Mouse (Mus musculus): Measurements from ENCODE around the gene Nid2.

Gene Nid2

GRCm38 (mm10) chr14:19751025-19751771 lies at the start of gene Nid2:
Nid2 (plus strand) TSS chr14:19751265.
- DNase-seq (ENCODE audit: low read depth): peak; percentile 17

- DNase-seq (ENCODE audit: low read depth): no peak
Observed at GRCm38 (mm10) chr14:19701546-19701945, 49.5 kb upstream of the Nid2 start.

GRCm38 (mm10) chr14:19705649-19706048 lies 45.4 kb upstream of the Nid2 start:
- peak; percentile 73 for DNase-seq (ENCODE audit: low read depth)

GRCm38 (mm10) chr14:19706454-19706853 lies 44.6 kb upstream of the Nid2 start:
- peak; percentile 80 for DNase-seq (ENCODE audit: low read depth)

GRCm38 (mm10) chr14:19706997-19707396 lies 44.1 kb upstream of the Nid2 start:
- DNase-seq (ENCODE audit: low read depth): no peak

- DNase-seq (ENCODE audit: low read depth): no peak
Observed at GRCm38 (mm10) chr14:19707721-19708507, 43.2 kb upstream of the Nid2 start.

- no peak for DNase-seq (ENCODE audit: low read depth)
Observed at GRCm38 (mm10) chr14:19709161-19709560, 41.9 kb upstream of the Nid2 start.

- DNase-seq (ENCODE audit: low read depth): no peak
Observed at GRCm38 (mm10) chr14:19711771-19712170, 39.3 kb upstream of the Nid2 start.

- DNase-seq (ENCODE audit: low read depth): peak; percentile 28
Observed at GRCm38 (mm10) chr14:19713067-19713466, 38.0 kb upstream of the Nid2 start.

GRCm38 (mm10) chr14:19719077-19719476 lies 32.0 kb upstream of the Nid2 start:
- no peak for DNase-seq (ENCODE audit: low read depth)

GRCm38 (mm10) chr14:19720044-19720611 lies 30.9 kb upstream of the Nid2 start:
- DNase-seq (ENCODE audit: low read depth): no peak

GRCm38 (mm10) chr14:19728278-19728677 lies 22.8 kb upstream of the Nid2 start:
- no peak for DNase-seq (ENCODE audit: low read depth)

- DNase-seq (ENCODE audit: low read depth): no peak
Observed at GRCm38 (mm10) chr14:19728737-19729136, 22.3 kb upstream of the Nid2 start.

- no peak for DNase-seq (ENCODE audit: low read depth)
Observed at GRCm38 (mm10) chr14:19732097-19732496, 19.0 kb upstream of the Nid2 start.

GRCm38 (mm10) chr14:19733490-19734282 lies 17.4 kb upstream of the Nid2 start:
- DNase-seq (ENCODE audit: low read depth): no peak

- no peak for DNase-seq (ENCODE audit: low read depth)
Observed at GRCm38 (mm10) chr14:19735303-19735702, 15.8 kb upstream of the Nid2 start.

GRCm38 (mm10) chr14:19737568-19737967 lies 13.5 kb upstream of the Nid2 start:
- DNase-seq (ENCODE audit: low read depth): no peak

- no peak for DNase-seq (ENCODE audit: low read depth)
Observed at GRCm38 (mm10) chr14:19738094-19738843, 12.8 kb upstream of the Nid2 start.

GRCm38 (mm10) chr14:19739416-19740146 lies 11.5 kb upstream of the Nid2 start:
- DNase-seq (ENCODE audit: low read depth): no peak

GRCm38 (mm10) chr14:19740147-19740738 lies 10.8 kb upstream of the Nid2 start:
- no peak for DNase-seq (ENCODE audit: low read depth)

Measured in naive thymus-derived CD4-positive, alpha-beta T cell, adult 2 months (primary cell).